Mouse (Mus musculus) hindbrain, postnatal 0 days (tissue): Measurements from ENCODE around the gene Ssc4d. TPM values are rescaled to one million over a fixed set of nuclear protein-coding genes. Genes with fewer than 3 reads are reported as not detected.

ENCODE experiments used
- ATAC-seq: fragments of 200-750 bp; cut with Nextera tagmentation; 2 replicates; pipeline ENCODE4 v1.8.0; 2017; ENCODE audit warnings: mild to moderate bottlenecking, moderate TSS enrichment, moderate library complexity
- DNase-seq: peaks from one replicate; pipeline ENCODE4 v3.0.0-alpha.2; 2015; ENCODE audit warnings: low spot score
- H3K27ac ChIP-seq: fragments of 300-500 bp; sonication (generic); 2 replicates; pipeline ENCODE4 v1.5.1; 2014; ENCODE audit warnings: mild to moderate bottlenecking
- H3K27me3 ChIP-seq: fragments of 300-500 bp; sonication (generic); 2 replicates; pipeline ENCODE4 v1.6.1; 2014; ENCODE audit warnings: low read length, mixed read lengths; ENCODE audit not compliant: insufficient read depth
- H3K36me3 ChIP-seq: fragments of 300-500 bp; sonication (generic); 2 replicates; pipeline ENCODE4 v1.6.1; 2014; ENCODE audit warnings: low read length, mixed read lengths; ENCODE audit not compliant: insufficient read depth
- H3K4me1 ChIP-seq: fragments of 300-500 bp; sonication (generic); 2 replicates; pipeline ENCODE4 v1.6.1; 2014; ENCODE audit warnings: antibody characterized with exemption, low read length, mixed read lengths; ENCODE audit not compliant: insufficient read depth
- H3K4me2 ChIP-seq: fragments of 300-500 bp; sonication (generic); 2 replicates; pipeline ENCODE4 v1.6.1; 2014; ENCODE audit warnings: low read depth, mild to moderate bottlenecking, low read length, moderate library complexity, mixed read lengths
- H3K4me3 ChIP-seq: fragments of 300-500 bp; sonication (generic); 2 replicates; pipeline ENCODE4 v1.5.1; 2014; ENCODE audit warnings: low read length
- H3K9ac ChIP-seq: fragments of 300-500 bp; sonication (generic); replicated peaks from 2 replicates; pipeline ENCODE4 v1.6.1; 2014; ENCODE audit warnings: mild to moderate bottlenecking, low read length, moderate library complexity, mixed read lengths
- H3K9me3 ChIP-seq: fragments of 300-500 bp; sonication (generic); 2 replicates; pipeline ENCODE4 v1.6.1; 2016; ENCODE audit warnings: low read length, mixed read lengths
- CTCF ChIP-seq: IDR thresholded peaks from 2 replicates; pipeline ENCODE4 v1.5.1; 2016; ENCODE audit warnings: antibody characterized with exemption, control low read depth, low read depth
- WGBS: fragments of 180-500 bp; shearing (Covaris S2); extraction: QIAGEN DNeasy Blood & Tissue Kit; methylation state at CpG from one replicate; pipeline ENCODE4 v1.1.7; 2014; 5-methylcytosine and 5-hydroxymethylcytosine counted together
- polyA plus RNA-seq: library from polyadenylated mRNA; unstranded; fragments of >200 nt; fragmentation: Nextera tagmentation; extraction: Ambion mirVana; gene quantifications from 2 replicates; pipeline ENCODE4 v1.2.1, GENCODE M21; 2015
- total RNA-seq: library from RNA; depleted of rRNA; stranded (reverse); fragments of >200 nt; gene quantifications from 2 replicates; pipeline ENCODE4 v1.2.3, GENCODE M21; 2014

The Ssc4d gene
- total and polyA plus RNA-seq, 2 experiments from 2014 or later, result 3.6 to 6.5 TPM

DNA sequence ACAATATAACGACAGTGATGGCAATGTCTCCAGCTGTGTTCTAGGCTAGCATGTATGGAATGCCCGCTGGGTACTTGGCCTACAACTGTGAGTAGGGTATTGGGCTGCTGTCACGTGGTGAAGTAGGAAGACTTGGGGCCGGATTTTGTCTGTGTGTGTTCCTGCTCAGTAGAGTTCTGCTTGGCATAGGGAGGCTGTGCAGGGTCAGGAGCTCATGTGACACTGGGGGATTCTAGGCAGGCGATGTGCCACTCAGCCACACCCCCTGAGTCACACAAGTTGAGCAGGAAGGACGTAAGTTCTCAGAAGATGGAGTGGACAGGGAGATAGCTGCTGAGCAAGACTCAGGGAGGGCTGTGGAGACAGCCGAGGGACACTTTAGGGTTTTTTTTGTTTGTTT is 33.4 kb upstream of the Ssc4d start:
- no peak overlapping the region for H3K4me3 ChIP-seq
- TF ChIP-seq CTCF, result no peak
- DNase-seq (no peak), ATAC-seq (no peak)
- H3K4me1 ChIP-seq, result no peaks in the 10 kb centered on the region
- 66% methylated on average over 7 of the region's 7 CpGs for WGBS
- H3K27me3 ChIP-seq, result no peaks in the 10 kb centered on the region
- H3K36me3 ChIP-seq, result peaks cover 20% of the 10 kb centered on the region
- H3K9ac ChIP-seq, result no peak overlapping the region
- H3K9me3 ChIP-seq, result no peaks in the 10 kb centered on the region
- H3K27ac ChIP-seq, result no peak overlapping the region
- no peak overlapping the region for H3K4me2 ChIP-seq

DNA sequence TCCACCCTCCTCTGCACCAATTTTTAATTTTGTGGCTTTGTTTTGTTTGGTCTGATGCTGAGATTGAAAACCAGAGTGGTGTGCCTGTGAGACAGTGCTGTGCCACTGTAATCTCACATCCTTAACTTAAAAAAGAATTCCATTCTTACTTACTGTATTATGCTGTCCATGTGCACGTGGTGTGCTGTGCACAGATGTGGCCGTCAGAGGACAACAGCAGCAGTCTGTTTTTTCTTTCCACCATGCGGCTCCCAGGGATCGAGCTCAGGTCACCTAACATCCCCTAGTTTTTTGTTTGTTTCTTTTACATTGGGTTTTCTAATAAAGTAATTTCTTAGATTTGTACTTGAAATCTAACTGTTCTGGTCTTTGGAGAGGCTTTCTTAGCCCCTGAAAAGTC is 30.2 kb upstream of the Ssc4d start:
- no peak overlapping the region for H3K4me2 ChIP-seq
- H3K9me3 ChIP-seq, result no peaks in the 10 kb centered on the region
- WGBS, result 77% methylated on average over 4 of the region's 4 CpGs
- no peak overlapping the region for H3K4me3 ChIP-seq
- H3K4me1 ChIP-seq, result peaks cover 5% of the 10 kb centered on the region; the same call in 1 of the 2 replicates
- no peak overlapping the region for H3K9ac ChIP-seq
- H3K27ac ChIP-seq, result no peak overlapping the region
- no peaks in the 10 kb centered on the region for H3K27me3 ChIP-seq
- ATAC-seq, result no peak
- DNase-seq, result no peak
- H3K36me3 ChIP-seq, result no peaks in the 10 kb centered on the region
- no peak for TF ChIP-seq CTCF

DNA sequence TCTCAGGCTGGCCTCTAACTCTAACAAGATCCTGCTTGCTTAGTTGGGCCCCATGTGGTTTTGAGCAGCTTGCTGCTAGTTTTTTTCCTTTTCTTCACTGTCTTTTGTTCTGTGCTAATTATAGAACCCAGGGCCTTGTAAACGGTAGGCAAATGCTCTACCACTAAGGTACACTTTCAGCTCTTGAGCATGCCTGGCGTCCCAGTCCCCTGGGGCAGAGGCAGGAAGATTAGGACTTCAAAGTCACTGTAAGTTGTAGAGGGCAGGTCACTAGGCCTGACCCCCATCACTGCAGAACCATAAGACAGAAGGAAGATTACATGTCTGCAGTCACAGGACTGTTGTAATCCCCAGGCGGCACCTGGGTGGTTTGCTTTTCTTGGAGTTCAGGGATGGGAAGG is 28.4 kb upstream of the Ssc4d start:
- no peak for TF ChIP-seq CTCF
- Histone ChIP-seq H3K27me3 (no peaks in the 10 kb centered on the region), H3K9ac (no peak overlapping the region), H3K36me3 (peaks cover 7% of the 10 kb centered on the region; the same call in 1 of the 2 replicates), H3K4me2 (no peak overlapping the region), H3K4me1 (peaks cover 5% of the 10 kb centered on the region; the same call in 1 of the 2 replicates), H3K27ac (no peak overlapping the region), H3K9me3 (no peaks in the 10 kb centered on the region), H3K4me3 (no peak overlapping the region)
- DNase-seq, result no peak
- WGBS, result 48% methylated on average over 3 of the region's 3 CpGs
- ATAC-seq, result no peak

DNA sequence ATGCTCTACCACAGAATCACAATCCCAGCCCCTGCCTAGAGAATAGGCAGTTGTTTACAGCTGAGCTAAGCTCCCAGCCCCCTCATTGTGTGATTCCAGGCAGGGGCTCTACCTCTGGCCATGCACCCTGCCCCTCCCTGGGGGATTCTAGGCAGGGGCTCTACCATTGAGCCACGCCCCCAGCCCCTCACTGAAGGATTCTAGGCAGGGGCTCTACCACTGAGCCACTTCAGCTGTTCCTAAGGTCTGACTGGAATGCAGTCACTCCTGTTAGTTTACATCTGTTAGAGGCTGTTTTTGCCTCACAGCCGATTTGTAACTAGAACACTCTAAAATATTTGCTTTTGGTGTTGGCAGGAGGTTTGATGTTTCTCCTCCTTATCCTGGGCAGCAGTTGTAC is 28.0 kb upstream of the Ssc4d start:
- H3K4me1 ChIP-seq, result peaks cover 5% of the 10 kb centered on the region; the same call in 1 of the 2 replicates
- ATAC-seq (no peak), DNase-seq (no peak)
- no peak overlapping the region for H3K4me3 ChIP-seq
- H3K36me3 ChIP-seq, result peaks cover 7% of the 10 kb centered on the region; the same call in 1 of the 2 replicates
- H3K9ac ChIP-seq, result no peak overlapping the region
- no peak for TF ChIP-seq CTCF
- 77% methylated on average over 2 of the region's 2 CpGs for WGBS
- 0 out of 2 replicates have a peak overlapping the region, but pooled peaks have one; percentile 4 for H3K27ac ChIP-seq
- H3K4me2 ChIP-seq, result no peak overlapping the region
- H3K9me3 ChIP-seq, result no peaks in the 10 kb centered on the region
- no peaks in the 10 kb centered on the region for H3K27me3 ChIP-seq

DNA sequence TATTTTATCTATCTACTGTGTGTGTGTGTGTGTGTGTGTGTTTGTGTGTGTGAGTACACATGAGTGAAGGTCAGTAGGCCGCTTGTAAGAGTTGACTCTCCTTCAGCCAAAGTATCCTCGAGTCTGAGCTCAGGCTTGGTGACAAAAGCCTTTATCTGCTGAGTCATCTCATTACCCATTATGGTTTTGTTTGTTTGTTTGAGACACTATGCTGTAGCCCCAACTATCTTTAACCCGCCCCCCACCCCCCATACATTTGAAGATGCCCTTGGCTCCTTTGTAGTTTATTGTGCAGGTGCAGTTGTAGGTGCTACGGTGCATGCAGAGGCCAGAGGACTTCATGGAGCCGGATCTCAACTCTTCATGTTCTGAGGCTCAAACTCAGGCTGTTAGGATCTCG is 26.9 kb upstream of the Ssc4d start:
- TF ChIP-seq CTCF, result no peak
- peaks cover 5% of the 10 kb centered on the region; the same call in 1 of the 2 replicates for H3K4me1 ChIP-seq
- H3K27me3 ChIP-seq, result no peaks in the 10 kb centered on the region
- no peak overlapping the region for H3K27ac ChIP-seq
- 92% methylated on average over 6 of the region's 6 CpGs for WGBS
- peaks cover 7% of the 10 kb centered on the region; the same call in 1 of the 2 replicates for H3K36me3 ChIP-seq
- H3K9ac ChIP-seq, result no peak overlapping the region
- no peaks in the 10 kb centered on the region for H3K9me3 ChIP-seq
- DNase-seq (no peak), ATAC-seq (no peak)
- no peak overlapping the region for H3K4me2 ChIP-seq
- H3K4me3 ChIP-seq, result no peak overlapping the region

DNA sequence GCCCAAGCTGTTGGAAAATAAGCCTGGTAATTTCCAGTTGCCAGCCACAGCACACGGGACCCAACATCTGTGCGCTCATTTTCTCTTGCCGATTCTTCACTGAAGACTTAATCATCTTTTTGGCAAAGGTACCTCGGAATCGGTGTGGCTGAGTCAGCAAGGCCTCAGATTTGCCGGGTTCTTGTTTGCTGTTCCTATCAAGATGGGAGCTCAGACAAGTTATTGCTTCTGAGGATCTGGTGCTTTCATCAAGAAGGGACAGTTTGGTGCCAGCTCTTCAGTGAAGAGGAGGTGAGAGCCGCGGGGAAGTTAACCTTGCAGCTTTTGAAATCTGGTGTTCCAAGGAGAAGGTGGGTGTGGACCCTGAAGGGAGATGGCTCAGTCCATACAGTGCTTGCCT is 21.8 kb upstream of the Ssc4d start:
- Histone ChIP-seq H3K9ac (no peak overlapping the region), H3K9me3 (no peaks in the 10 kb centered on the region), H3K4me2 (peak overlapping the region; percentile 81; the same call in 1 of the 2 replicates), H3K27me3 (no peaks in the 10 kb centered on the region), H3K4me1 (no peaks in the 10 kb centered on the region), H3K4me3 (no peak overlapping the region), H3K27ac (no peak overlapping the region), H3K36me3 (peaks cover 7% of the 10 kb centered on the region; the same call in 1 of the 2 replicates)
- no peak for DNase-seq
- TF ChIP-seq CTCF, result no peak
- ATAC-seq, result no peak
- WGBS, result 83% methylated on average over 8 of the region's 8 CpGs
